Mouse (Mus musculus) bone marrow, adult 2 months (tissue): ENCODE results near the gene Gm40460.

Source experiments
- CTCF ChIP-seq: fragments of 200-500 bp; IDR thresholded peaks from 2 replicates; pipeline ENCODE4 v1.5.1; 2011; ENCODE audit warnings: low read length, control low read depth; ENCODE audit not compliant: control insufficient read depth, insufficient read depth
- POLR2A ChIP-seq: fragments of 200-500 bp; IDR thresholded peaks from 2 replicates; pipeline ENCODE4 v1.6.1; 2011; ENCODE audit warnings: low read depth, mild to moderate bottlenecking, control low read depth, low read length, borderline replicate concordance; ENCODE audit not compliant: control insufficient read depth

DNA sequence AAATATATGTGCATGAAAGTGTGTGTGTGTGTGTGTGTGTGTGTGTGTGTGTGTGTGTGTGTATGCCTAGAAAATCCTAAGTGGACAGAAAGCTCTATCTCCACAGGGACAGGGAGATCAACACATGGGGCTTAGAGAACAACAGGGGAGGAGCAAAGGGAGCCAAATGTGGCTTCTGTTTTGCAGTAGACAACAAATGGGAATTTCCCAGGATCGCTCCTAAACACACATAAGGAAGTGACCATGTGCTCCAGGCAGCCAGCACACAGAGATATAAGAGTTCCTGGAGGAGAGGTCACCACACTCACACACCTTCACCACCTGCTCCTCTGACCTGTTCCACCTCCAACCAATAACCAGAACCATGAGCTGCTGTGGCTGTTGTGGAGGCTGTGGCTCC lies 39.8 kb downstream of the Gm40460 start, which contains the start of gene Krtap5-3:
- TF ChIP-seq POLR2A (no peak), CTCF (no peak)
